Mouse (Mus musculus) liver, adult 10 weeks (tissue): ENCODE results near the gene H2al1c. TPM values are rescaled to one million over a fixed set of nuclear protein-coding genes. Genes with fewer than 3 reads are reported as not detected.

Experiments
- polyA plus RNA-seq: library from polyadenylated mRNA; stranded (reverse); fragments of 350-450 nt; fragmentation: Illumina TruSeq; extraction: RNeasy Lipid Tissue Mini Kit (QIAGEN cat#74804); gene quantifications from one replicate; pipeline ENCODE4 v1.2.3, GENCODE M21; 2014; ENCODE audit warnings: low read depth, low replicate concordance

Gene H2al1c
- polyA plus RNA-seq: not detected

GRCm38 (mm10) chrX:11305355-11305754, at the start of gene H2al1c:
H2al1c (plus strand) TSS chrX:11305655.

DNA sequence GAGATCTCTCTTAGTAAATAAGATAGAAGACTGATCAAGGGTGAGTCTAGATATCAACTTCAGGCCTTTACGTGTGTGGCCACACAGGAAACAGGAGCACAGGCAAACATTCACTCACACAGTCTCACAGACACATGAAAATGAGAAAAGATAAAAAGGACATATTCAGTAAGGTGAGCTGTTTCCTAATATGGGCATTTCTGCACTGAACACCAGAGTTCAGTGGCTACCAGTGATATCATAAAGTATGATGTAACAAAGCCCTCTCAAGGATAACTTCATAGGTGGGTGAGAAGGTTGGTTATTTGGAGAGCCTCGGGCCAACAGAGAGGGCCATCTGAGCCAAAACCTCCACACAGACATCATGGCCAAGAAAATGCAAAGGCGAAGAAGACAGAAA, 6.5 kb upstream of the H2al1c start, which contains the start of gene H2al1a:
TSS of gene H2al1a (plus strand) at position 301 of the 400 bp plus-strand sequence.

GRCm38 (mm10) chrX:11302132-11302531, 3.3 kb upstream of the H2al1c start, which contains the start of gene H2al1b:
H2al1b (plus strand) TSS chrX:11302432.

DNA sequence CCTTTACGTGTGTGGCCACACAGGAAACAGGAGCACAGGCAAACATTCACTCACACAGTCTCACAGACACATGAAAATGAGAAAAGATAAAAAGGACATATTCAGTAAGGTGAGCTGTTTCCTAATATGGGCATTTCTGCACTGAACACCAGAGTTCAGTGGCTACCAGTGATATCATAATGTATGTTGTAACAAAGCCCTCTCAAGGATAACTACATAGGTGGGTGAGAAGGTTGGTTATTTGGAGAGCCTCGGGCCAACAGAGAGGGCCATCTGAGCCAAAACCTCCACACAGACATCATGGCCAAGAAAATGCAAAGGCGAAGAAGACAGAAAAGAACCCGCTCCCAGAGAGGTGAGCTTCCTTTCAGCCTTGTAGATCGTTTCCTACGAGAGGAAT, 3.1 kb downstream of the H2al1c start, which contains the start of gene H2al1d:
TSS of gene H2al1d (plus strand) at position 301 of the 400 bp plus-strand sequence.

DNA sequence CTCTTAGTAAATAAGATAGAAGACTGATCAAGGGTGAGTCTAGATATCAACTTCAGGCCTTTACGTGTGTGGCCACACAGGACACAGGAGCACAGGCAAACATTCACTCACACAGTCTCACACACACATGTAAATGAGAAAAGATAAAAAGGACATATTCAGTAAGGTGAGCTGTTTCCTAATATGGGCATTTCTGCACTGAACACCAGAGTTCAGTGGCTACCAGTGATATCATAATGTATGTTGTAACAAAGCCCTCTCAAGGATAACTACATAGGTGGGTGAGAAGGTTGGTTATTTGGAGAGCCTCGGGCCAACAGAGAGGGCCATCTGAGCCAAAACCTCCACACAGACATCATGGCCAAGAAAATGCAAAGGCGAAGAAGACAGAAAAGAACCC, 6.2 kb downstream of the H2al1c start, which contains the start of gene H2al1e:
TSS of gene H2al1e (plus strand) at position 301 of the 400 bp plus-strand sequence.

DNA sequence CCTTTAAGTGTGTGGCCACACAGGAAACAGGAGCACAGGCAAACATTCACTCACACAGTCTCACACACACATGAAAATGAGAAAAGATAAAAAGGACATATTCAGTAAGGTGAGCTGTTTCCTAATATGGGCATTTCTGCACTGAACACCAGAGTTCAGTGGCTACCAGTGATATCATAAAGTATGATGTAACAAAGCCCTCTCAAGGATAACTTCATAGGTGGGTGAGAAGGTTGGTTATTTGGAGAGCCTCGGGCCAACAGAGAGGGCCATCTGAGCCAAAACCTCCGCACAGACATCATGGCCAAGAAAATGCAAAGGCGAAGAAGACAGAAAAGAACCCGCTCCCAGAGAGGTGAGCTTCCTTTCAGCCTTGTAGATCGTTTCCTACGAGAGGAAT, 9.4 kb downstream of the H2al1c start, which contains the start of gene H2al1f:
TSS of gene H2al1f (plus strand) at position 301 of the 400 bp plus-strand sequence.

GRCm38 (mm10) chrX:11317956-11318355, 12.5 kb downstream of the H2al1c start, which contains the start of gene H2al1g:
H2al1g (plus strand) TSS chrX:11318256.

GRCm38 (mm10) chrX:11321192-11321591, 15.7 kb downstream of the H2al1c start, which contains the start of gene H2al1h:
H2al1h (plus strand) TSS chrX:11321492.

DNA sequence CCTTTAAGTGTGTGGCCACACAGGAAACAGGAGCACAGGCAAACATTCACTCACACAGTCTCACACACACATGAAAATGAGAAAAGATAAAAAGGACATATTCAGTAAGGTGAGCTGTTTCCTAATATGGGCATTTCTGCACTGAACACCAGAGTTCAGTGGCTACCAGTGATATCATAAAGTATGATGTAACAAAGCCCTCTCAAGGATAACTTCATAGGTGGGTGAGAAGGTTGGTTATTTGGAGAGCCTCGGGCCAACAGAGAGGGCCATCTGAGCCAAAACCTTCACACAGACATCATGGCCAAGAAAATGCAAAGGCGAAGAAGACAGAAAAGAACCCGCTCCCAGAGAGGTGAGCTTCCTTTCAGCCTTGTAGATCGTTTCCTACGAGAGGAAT, 18.9 kb downstream of the H2al1c start, which contains the start of gene H2al1i:
TSS of gene H2al1i (plus strand) at position 301 of the 400 bp plus-strand sequence.

DNA sequence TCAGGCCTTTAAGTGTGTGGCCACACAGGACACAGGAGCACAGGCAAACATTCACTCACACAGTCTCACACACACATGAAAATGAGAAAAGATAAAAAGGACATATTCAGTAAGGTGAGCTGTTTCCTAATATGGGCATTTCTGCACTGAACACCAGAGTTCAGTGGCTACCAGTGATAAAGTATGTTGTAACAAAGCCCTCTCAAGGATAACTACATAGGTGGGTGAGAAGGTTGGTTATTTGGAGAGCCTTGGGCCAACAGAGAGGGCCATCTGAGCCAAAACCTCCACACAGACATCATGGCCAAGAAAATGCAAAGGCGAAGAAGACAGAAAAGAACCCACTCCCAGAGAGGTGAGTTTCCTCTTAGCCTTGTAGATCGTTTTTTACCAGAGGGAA, 22.1 kb downstream of the H2al1c start, which contains the start of gene H2al1j:
TSS of gene H2al1j (plus strand) at position 301 of the 400 bp plus-strand sequence.

Other genes with a start within 250 kb of the H2al1c start
- not detected for gene H2al1a, start 6.4 kb upstream of the H2al1c start, polyA plus RNA-seq
- not detected for gene H2al1b, start 3.2 kb upstream of the H2al1c start, polyA plus RNA-seq
- not detected for gene H2al1d, start 3.2 kb downstream of the H2al1c start, polyA plus RNA-seq
- not detected for gene H2al1e, start 6.3 kb downstream of the H2al1c start, polyA plus RNA-seq
- not detected for gene H2al1f, start 9.5 kb downstream of the H2al1c start, polyA plus RNA-seq
- gene H2al1g, start 12.6 kb downstream of the H2al1c start, polyA plus RNA-seq: not detected
- gene H2al1h, start 15.8 kb downstream of the H2al1c start, polyA plus RNA-seq: not detected
- gene H2al1i, start 19.0 kb downstream of the H2al1c start, polyA plus RNA-seq: not detected
- not detected for gene H2al1j, start 22.2 kb downstream of the H2al1c start, polyA plus RNA-seq